Mouse (Mus musculus) lung, embryonic 16.5 days (tissue): ENCODE data around the gene Med24. TPM values are rescaled to one million over a fixed set of nuclear protein-coding genes. Genes with fewer than 3 reads are reported as not detected.

Experiments used
- ATAC-seq: fragments of 200-750 bp; cut with Nextera tagmentation; 2 replicates; pipeline ENCODE4 v1.8.0; 2017; ENCODE audit warnings: low read depth, mild to moderate bottlenecking, moderate library complexity
- H3K27ac ChIP-seq: fragments of 300-500 bp; sonication (generic); 2 replicates; pipeline ENCODE4 v1.5.1; 2014; ENCODE audit warnings: mild to moderate bottlenecking, control low read depth, low read length
- H3K27me3 ChIP-seq: fragments of 300-500 bp; sonication (generic); 2 replicates; pipeline ENCODE4 v1.6.1; 2014; ENCODE audit warnings: low read depth, low read length, mixed read lengths; ENCODE audit not compliant: control insufficient read depth, insufficient read depth
- H3K36me3 ChIP-seq: fragments of 300-500 bp; sonication (generic); 2 replicates; pipeline ENCODE4 v1.6.1; 2014; ENCODE audit warnings: low read length; ENCODE audit not compliant: control insufficient read depth, insufficient read depth
- H3K4me1 ChIP-seq: fragments of 300-500 bp; sonication (generic); replicated peaks from 2 replicates; pipeline ENCODE4 v1.6.1; 2014; ENCODE audit warnings: low read length, mixed read lengths; ENCODE audit not compliant: control insufficient read depth, insufficient read depth
- H3K4me2 ChIP-seq: fragments of 300-500 bp; sonication (generic); 2 replicates; pipeline ENCODE4 v1.6.1; 2014; ENCODE audit warnings: low read depth, low read length, control low read depth
- H3K4me3 ChIP-seq: fragments of 300-500 bp; sonication (generic); 2 replicates; pipeline ENCODE4 v1.5.1; 2014; ENCODE audit warnings: mild to moderate bottlenecking, low read length, control low read depth
- H3K9ac ChIP-seq: fragments of 300-500 bp; sonication (generic); 2 replicates; pipeline ENCODE4 v1.6.1; 2014; ENCODE audit warnings: low read length, control low read depth
- H3K9me3 ChIP-seq: fragments of 300-500 bp; sonication (generic); 2 replicates; pipeline ENCODE4 v1.6.1; 2016; ENCODE audit warnings: low read length; ENCODE audit not compliant: control insufficient read depth
- WGBS: fragments of 180-500 bp; shearing (Covaris S2); extraction: QIAGEN DNeasy Blood & Tissue Kit; methylation state at CpG from one replicate; pipeline ENCODE4 v1.1.7; 2014; 5-methylcytosine and 5-hydroxymethylcytosine counted together
- polyA plus RNA-seq: library from polyadenylated mRNA; unstranded; fragments of >200 nt; fragmentation: Nextera tagmentation; extraction: Ambion mirVana; gene quantifications from 2 replicates; pipeline ENCODE4 v1.2.1, GENCODE M21; 2015

Gene Med24
- polyA plus RNA-seq, 1 experiment from 2014 or later, result 57.8 TPM

- H3K4me2 ChIP-seq, result no peak overlapping the region
These were observed 25.5 kb upstream of the Med24 start for GRCm38 (mm10) chr11:98754621-98755181.

DNA sequence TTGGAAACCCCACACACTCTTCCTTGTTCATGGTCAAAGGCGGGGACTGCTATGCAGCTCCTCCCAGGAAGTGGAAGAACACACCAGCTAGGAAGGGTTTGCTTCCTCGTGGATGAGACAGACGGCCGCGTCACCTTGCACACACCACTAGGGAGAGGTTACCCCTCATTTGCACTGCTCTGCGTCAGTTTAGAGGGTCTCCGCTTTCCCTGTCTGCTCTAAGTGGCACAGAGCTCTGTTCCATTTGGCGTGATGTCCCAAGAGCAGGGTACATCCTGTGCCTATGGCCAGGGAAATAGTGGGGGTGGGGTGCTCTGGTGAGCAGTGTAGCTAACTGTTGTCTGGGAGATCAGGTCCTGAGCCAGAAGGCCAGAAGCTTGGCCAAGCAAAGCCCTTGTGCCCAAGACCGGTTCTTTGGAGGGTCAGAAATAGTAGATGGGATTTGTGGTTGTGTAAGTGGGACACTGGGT lies 25.0 kb upstream of the Med24 start:
- Histone ChIP-seq H3K9me3 (no peaks in the 10 kb centered on the region), H3K27me3 (no peaks in the 10 kb centered on the region), H3K27ac (peak overlapping the region; percentile 64), H3K36me3 (peaks cover 17% of the 10 kb centered on the region), H3K9ac (peak overlapping the region; percentile 30; the same call in 1 of the 2 replicates), H3K4me3 (no peak overlapping the region), H3K4me1 (peaks cover 60% of the 10 kb centered on the region), H3K4me2 (no peak overlapping the region)
- 53% methylated on average over 9 of the region's 9 CpGs for WGBS
- no peak for ATAC-seq

More at GRCm38 (mm10) chr11:98754621-98755181, 25.5 kb upstream of the Med24 start:
- WGBS, result 26% methylated on average over 7 of the region's 7 CpGs
- peak; percentile 40 for ATAC-seq
- H3K9me3 ChIP-seq, result no peaks in the 10 kb centered on the region
- no peak overlapping the region for H3K4me3 ChIP-seq
- peak overlapping the region; percentile 64 for H3K27ac ChIP-seq
- H3K9ac ChIP-seq, result peak overlapping the region; percentile 30; the same call in 1 of the 2 replicates
- no peaks in the 10 kb centered on the region for H3K27me3 ChIP-seq
- peaks cover 55% of the 10 kb centered on the region for H3K4me1 ChIP-seq
- peaks cover 17% of the 10 kb centered on the region for H3K36me3 ChIP-seq

GRCm38 (mm10) chr11:98753264-98753663 lies 24.0 kb upstream of the Med24 start:
- 93% methylated on average over 5 of the region's 5 CpGs for WGBS
- H3K4me1 ChIP-seq, result peaks cover 69% of the 10 kb centered on the region
- H3K9me3 ChIP-seq, result no peaks in the 10 kb centered on the region
- peak overlapping the region; percentile 64; the same call in 1 of the 2 replicates for H3K27ac ChIP-seq
- H3K36me3 ChIP-seq, result peaks cover 13% of the 10 kb centered on the region
- ATAC-seq, result no peak
- no peak overlapping the region for H3K9ac ChIP-seq
- no peaks in the 10 kb centered on the region for H3K27me3 ChIP-seq
- no peak overlapping the region for H3K4me2 ChIP-seq
- no peak overlapping the region for H3K4me3 ChIP-seq

DNA sequence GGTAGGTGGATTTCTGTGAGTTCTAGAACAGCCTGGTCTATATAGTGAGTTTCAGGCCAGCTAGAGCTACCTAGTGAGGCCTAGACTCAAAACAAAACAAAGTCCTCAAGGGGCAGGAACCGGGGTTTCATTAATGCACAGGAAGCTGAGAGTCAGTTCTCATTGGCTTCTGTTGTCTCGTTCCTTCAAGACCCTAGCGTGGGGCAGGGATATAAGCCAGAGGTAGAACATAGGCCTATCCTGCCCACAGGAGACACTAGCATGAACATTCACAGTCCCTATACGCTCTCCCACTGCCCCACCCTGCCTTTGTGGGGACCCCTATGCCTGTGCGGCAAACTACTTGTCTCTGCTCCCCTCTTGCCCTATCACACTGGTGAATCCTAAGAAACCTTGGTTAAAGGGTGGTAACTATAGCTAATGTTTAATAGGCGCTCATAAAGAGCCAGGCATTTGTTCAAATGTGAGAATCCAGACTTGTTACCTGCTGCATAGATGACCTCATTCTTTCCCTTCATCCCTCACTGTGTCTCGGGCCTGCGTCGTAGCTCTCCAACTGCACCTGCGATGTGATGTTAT lies 23.4 kb upstream of the Med24 start:
- Histone ChIP-seq H3K27me3 (no peaks in the 10 kb centered on the region), H3K36me3 (peaks cover 9% of the 10 kb centered on the region), H3K27ac (peak overlapping the region; percentile 96), H3K4me1 (peaks cover 75% of the 10 kb centered on the region), H3K4me2 (no peak overlapping the region), H3K9me3 (no peaks in the 10 kb centered on the region), H3K9ac (peak overlapping the region; percentile 39; the same call in 1 of the 2 replicates), H3K4me3 (no peak overlapping the region)
- ATAC-seq, result no peak
- WGBS, result 76% methylated on average over 10 of the region's 10 CpGs

GRCm38 (mm10) chr11:98751221-98751782 lies 22.1 kb upstream of the Med24 start:
- Histone ChIP-seq H3K9me3 (no peaks in the 10 kb centered on the region), H3K27ac (peak overlapping the region; percentile 96), H3K9ac (peak overlapping the region; percentile 59), H3K4me1 (peaks cover 87% of the 10 kb centered on the region), H3K36me3 (peaks cover 3% of the 10 kb centered on the region; the same call in 1 of the 2 replicates), H3K4me3 (no peak overlapping the region), H3K4me2 (peak overlapping the region; percentile 49), H3K27me3 (no peaks in the 10 kb centered on the region)
- peak; percentile 44 for ATAC-seq
- 10% methylated on average over 6 of the region's 6 CpGs for WGBS

GRCm38 (mm10) chr11:98750351-98751201 lies 21.3 kb upstream of the Med24 start:
- ATAC-seq, result peak; percentile 59
- peak overlapping the region; percentile 22 for H3K4me3 ChIP-seq

DNA sequence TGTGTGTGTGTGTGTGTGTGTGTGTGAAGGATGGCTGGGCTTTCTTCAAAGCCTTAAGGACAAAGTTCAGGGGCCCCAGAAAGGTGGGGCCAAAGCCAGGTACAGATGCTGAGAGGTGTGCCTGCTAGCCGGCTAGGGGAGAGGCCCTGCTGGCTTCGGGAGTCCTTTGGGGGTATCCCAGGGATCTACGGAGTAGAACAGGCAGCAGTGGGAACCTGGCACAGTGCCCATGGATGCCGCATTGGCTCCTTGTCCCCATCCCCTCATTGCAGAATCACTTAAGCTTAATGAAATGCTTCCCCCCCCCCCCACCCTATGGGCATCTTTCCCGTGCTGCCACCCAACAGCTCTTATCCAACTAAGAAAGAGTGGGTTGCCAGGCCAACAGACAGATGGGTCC lies 20.5 kb upstream of the Med24 start:
- Histone ChIP-seq H3K4me2 (peak overlapping the region; percentile 43; the same call in 1 of the 2 replicates), H3K36me3 (no peaks in the 10 kb centered on the region), H3K27me3 (no peaks in the 10 kb centered on the region), H3K9ac (peak overlapping the region; percentile 57), H3K27ac (peak overlapping the region; percentile 96), H3K4me1 (peaks cover 97% of the 10 kb centered on the region), H3K4me3 (no peak overlapping the region), H3K9me3 (no peaks in the 10 kb centered on the region)
- no peak for ATAC-seq
- 19% methylated on average over 5 of the region's 5 CpGs for WGBS

More at GRCm38 (mm10) chr11:98750351-98751201, 21.3 kb upstream of the Med24 start:
- H3K27me3 ChIP-seq, result no peaks in the 10 kb centered on the region
- no peaks in the 10 kb centered on the region for H3K9me3 ChIP-seq
- H3K4me1 ChIP-seq, result peaks cover 95% of the 10 kb centered on the region
- 16% methylated on average over 17 of the region's 17 CpGs for WGBS
- peak overlapping the region; percentile 96 for H3K27ac ChIP-seq
- peak overlapping the region; percentile 49 for H3K4me2 ChIP-seq
- peak overlapping the region; percentile 59 for H3K9ac ChIP-seq
- H3K36me3 ChIP-seq, result no peaks in the 10 kb centered on the region

- peak overlapping the region; percentile 43 for H3K4me2 ChIP-seq
- no peaks in the 10 kb centered on the region for H3K9me3 ChIP-seq
- 23% methylated on average over 15 of the region's 15 CpGs for WGBS
- no peaks in the 10 kb centered on the region for H3K36me3 ChIP-seq
- no peaks in the 10 kb centered on the region for H3K27me3 ChIP-seq
- peak overlapping the region; percentile 91 for H3K27ac ChIP-seq
- peak overlapping the region; percentile 57 for H3K9ac ChIP-seq
- peaks cover 98% of the 10 kb centered on the region for H3K4me1 ChIP-seq
- no peak overlapping the region for H3K4me3 ChIP-seq
- ATAC-seq, result no peak
These were observed 19.5 kb upstream of the Med24 start for GRCm38 (mm10) chr11:98748506-98749416.
